Mouse (Mus musculus) left cerebral cortex, postnatal 4 days (tissue): Measurements from ENCODE around the gene Dync1li1. TPM values are rescaled to one million over a fixed set of nuclear protein-coding genes. Genes with fewer than 3 reads are reported as not detected.
"Not testable (repeated sequence)": the region's sequence is repeated elsewhere in the genome, so short reads cannot be mapped to it uniquely, and the experiment has no call there.

Source experiments
- DNase-seq: peaks from one replicate; pipeline ENCODE4 v3.0.0-alpha.2; 2022
- intact Hi-C: fragments of 180-260 bp; cut with DNase I; formaldehyde crosslinking; loops from one replicate; pipeline ENCODE4 v1.15.1; 2025
- total RNA-seq, 2 experiments: library from RNA; stranded (reverse); gene quantifications; 2 replicates each; pipeline ENCODE4 v1.2.3; 2021

Gene Dync1li1
- total RNA-seq, 2 experiments from 2014 or later = 121 to 128 TPM

GRCm38 (mm10) chr9:114716677-114717331 is 28.2 kb downstream of the Dync1li1 start:
- intact Hi-C loops = no loop called here
- no peak for DNase-seq

GRCm38 (mm10) chr9:114727315-114727714 is 38.7 kb downstream of the Dync1li1 start:
- intact Hi-C loops = no loop called here
- peak; percentile 34 for DNase-seq

- DNase-seq, intact Hi-C loops: not testable (repeated sequence)
Observed at GRCm38 (mm10) chr9:114728432-114728831, 39.8 kb downstream of the Dync1li1 start.

GRCm38 (mm10) chr9:114729911-114730805 is 41.6 kb downstream of the Dync1li1 start:
- no peak for DNase-seq
- intact Hi-C loops = no loop called here

GRCm38 (mm10) chr9:114731011-114731755 is 42.6 kb downstream of the Dync1li1 start, which contains the start of gene Cmtm6:
Cmtm6 (plus strand) TSS chr9:114731116.
- peak; percentile 97 for DNase-seq
- intact Hi-C loops = no loop called here

GRCm38 (mm10) chr9:114731871-114732682 is 43.5 kb downstream of the Dync1li1 start:
- no peak for DNase-seq
- intact Hi-C loops = no loop called here

GRCm38 (mm10) chr9:114733238-114733637 is 44.6 kb downstream of the Dync1li1 start:
- intact Hi-C loops = no loop called here
- DNase-seq = no peak

- no peak for DNase-seq
- intact Hi-C loops = no loop called here
Observed at GRCm38 (mm10) chr9:114736442-114736841, 47.9 kb downstream of the Dync1li1 start.

GRCm38 (mm10) chr9:114740336-114740735 is 51.7 kb downstream of the Dync1li1 start:
- intact Hi-C loops = no loop called here
- DNase-seq = no peak

- intact Hi-C loops = no loop called here
- no peak for DNase-seq
Observed at GRCm38 (mm10) chr9:114742731-114743130, 54.1 kb downstream of the Dync1li1 start.

GRCm38 (mm10) chr9:114745163-114745562 is 56.6 kb downstream of the Dync1li1 start:
- intact Hi-C loops = no loop called here
- DNase-seq = no peak

GRCm38 (mm10) chr9:114745654-114746053 is 57.1 kb downstream of the Dync1li1 start:
- no peak for DNase-seq
- intact Hi-C loops = no loop called here

- DNase-seq = no peak
- intact Hi-C loops = no loop called here
Observed at GRCm38 (mm10) chr9:114747012-114747411, 58.4 kb downstream of the Dync1li1 start.

- no peak for DNase-seq
- intact Hi-C loops = no loop called here
Observed at GRCm38 (mm10) chr9:114747466-114747865, 58.9 kb downstream of the Dync1li1 start.

- no peak for DNase-seq
- intact Hi-C loops = no loop called here
Observed at GRCm38 (mm10) chr9:114751582-114751981, 63.0 kb downstream of the Dync1li1 start.

- intact Hi-C loops = no loop called here
- DNase-seq = no peak
Observed at GRCm38 (mm10) chr9:114752311-114752710, 63.7 kb downstream of the Dync1li1 start.

GRCm38 (mm10) chr9:114752863-114753484 is 64.4 kb downstream of the Dync1li1 start:
- peak; percentile 88 for DNase-seq
- intact Hi-C loops = no loop called here

- intact Hi-C loops = no loop called here
- DNase-seq = no peak
Observed at GRCm38 (mm10) chr9:114758272-114758671, 69.7 kb downstream of the Dync1li1 start.

GRCm38 (mm10) chr9:114758801-114759200 is 70.2 kb downstream of the Dync1li1 start:
- intact Hi-C loops = no loop called here
- no peak for DNase-seq

- intact Hi-C loops = no loop called here
- DNase-seq = no peak
Observed at GRCm38 (mm10) chr9:114759886-114760285, 71.3 kb downstream of the Dync1li1 start.
